Mouse (Mus musculus) thymus, postnatal 36 days (tissue): ENCODE results near the gene Lama5.

Experiments used
- DNase-seq, 2 experiments: peaks; one replicate each; pipeline ENCODE4 v3.0.0; 2022; ENCODE audit warnings: mixed read lengths in 2 of 2

Lama5 gene

GRCm38 (mm10) chr2:180196610-180197322, 28.9 kb downstream of the Lama5 start:
- DNase-seq, result no peak

- DNase-seq, result peak in 1 of 2 experiments; percentile 2
Observed at GRCm38 (mm10) chr2:180187362-180187761, 38.3 kb downstream of the Lama5 start.

GRCm38 (mm10) chr2:180185686-180186085, 40.0 kb downstream of the Lama5 start:
- DNase-seq, result peak in 1 of 2 experiments; percentile 5

- DNase-seq, result no peak
Observed at GRCm38 (mm10) chr2:180184752-180185109, 40.9 kb downstream of the Lama5 start.

- DNase-seq, result peak in 1 of 2 experiments; percentile 5
Observed at GRCm38 (mm10) chr2:180184011-180184751, 41.5 kb downstream of the Lama5 start.

DNA sequence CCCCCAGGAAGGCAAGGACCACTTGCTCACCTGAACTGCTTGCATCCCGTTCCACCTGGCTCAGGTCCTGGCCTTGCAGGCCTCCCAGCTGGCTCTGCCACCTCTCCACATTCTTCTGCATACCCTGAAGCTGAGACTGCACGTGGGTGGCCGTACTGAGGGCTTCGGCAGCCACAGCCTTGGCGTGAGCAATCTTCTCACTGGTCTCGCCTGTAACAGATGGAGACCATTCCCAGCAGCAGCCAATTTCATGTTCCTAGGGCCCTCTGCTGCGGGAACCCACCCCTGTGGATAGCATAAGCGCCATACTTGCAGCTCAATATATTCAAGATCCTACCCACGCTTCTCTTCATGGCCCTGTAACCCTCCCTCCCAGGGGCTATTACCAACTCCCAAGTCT, 44.1 kb downstream of the Lama5 start:
- peak in 1 of 2 experiments; percentile 1 for DNase-seq

- DNase-seq, result no peak
Observed at GRCm38 (mm10) chr2:180175725-180176124, 49.9 kb downstream of the Lama5 start.

DNA sequence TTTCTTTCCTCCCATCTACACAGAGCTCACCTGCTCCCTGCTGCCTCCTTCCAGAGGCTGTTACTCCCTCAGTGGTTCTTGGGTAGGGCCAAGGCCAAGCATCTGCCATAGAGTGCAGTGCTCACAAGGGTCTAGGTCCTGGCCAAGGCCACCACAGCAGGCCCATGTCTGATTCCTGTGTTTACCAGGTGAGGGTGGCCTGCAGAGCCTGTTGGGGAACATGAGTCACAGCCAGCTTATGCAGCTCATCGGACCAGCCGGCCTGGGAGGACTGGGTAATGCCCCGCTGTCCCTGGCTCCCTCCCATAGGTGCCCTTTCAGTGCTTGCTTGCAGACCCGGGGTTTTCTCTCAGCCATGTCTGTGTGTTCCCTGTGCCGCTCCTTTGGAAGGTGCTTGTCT, 51.5 kb downstream of the Lama5 start:
- peak in 1 of 2 experiments; percentile 5 for DNase-seq

DNA sequence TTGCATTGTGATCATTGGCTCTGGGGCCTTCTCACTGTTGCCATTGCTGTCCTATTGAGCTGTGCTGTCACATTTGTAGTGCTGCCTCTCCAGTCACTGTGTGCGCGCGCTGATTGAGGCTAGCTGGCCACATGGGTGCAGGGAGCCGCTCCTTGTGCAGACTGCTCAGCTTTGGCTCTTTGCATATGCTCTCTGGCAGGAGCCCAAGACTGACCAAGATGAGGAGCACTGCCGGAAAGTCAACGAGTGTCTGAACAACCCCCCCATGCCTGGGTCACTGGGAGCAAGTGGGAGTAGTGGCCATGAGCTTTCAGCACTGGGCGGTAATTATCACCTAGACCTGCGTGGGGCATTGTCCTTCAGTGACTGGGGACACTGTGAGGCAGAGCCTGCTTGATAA, 51.9 kb downstream of the Lama5 start:
- DNase-seq, result peak in 1 of 2 experiments; percentile 8

DNA sequence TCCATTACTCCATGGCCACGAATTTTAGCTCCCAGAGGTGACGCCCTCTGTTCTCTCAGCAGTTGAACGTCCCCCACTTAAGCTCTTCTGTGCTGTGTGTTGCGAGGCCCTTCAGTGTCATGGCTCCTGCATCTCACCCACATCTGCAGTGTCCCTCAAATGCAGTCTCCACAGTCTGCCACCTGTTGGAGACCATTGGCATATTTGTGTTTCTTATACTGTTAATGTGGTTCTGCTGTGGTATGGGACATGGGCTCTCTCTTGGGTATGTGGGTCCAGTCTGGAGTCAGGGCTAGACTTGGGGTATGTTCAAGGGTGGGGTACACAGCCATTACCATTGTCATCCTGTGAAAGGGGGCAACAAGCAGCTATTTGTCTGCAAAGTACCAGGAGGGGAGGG, 52.5 kb downstream of the Lama5 start:
- DNase-seq, result no peak

GRCm38 (mm10) chr2:180172152-180172551, 53.5 kb downstream of the Lama5 start:
- no peak for DNase-seq

DNA sequence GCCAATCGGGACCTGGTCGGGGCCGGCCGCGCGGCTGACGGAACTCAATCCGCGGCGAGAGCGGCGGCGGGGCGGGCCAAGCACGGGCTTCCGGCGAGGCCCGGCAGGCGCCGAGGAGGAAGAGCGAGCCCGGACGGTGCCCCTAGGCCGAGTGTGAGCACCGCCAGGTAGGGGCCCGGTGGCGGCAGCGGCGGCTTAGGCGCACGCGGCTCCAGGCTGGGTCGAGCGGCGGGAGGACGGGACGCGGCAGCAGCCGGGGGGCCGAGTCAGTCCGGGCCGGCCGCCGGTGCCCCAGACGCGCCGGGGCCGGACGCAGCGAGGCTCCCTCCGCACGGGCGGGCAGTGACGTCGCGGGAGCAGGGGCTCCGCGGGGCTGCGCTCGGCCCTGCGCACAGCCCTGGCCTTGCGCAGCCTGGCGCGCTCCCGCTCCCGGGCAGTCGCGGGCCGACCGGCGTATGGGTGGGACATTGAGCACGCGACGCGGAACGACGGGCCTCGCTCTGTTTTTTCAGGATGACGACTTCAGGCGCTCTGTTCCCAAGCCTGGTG, 54.1 kb downstream of the Lama5 start:
- DNase-seq, result no peak

GRCm38 (mm10) chr2:180170806-180171521, 54.7 kb downstream of the Lama5 start, which contains the start of gene Adrm1:
Gene Adrm1, plus strand, starts transcription at chr2:180171485.
- DNase-seq, result peak; percentile 97 to 98

GRCm38 (mm10) chr2:180170151-180170805, 55.4 kb downstream of the Lama5 start:
- DNase-seq, result no peak

GRCm38 (mm10) chr2:180166869-180167268, 58.8 kb downstream of the Lama5 start:
- DNase-seq, result no peak

DNA sequence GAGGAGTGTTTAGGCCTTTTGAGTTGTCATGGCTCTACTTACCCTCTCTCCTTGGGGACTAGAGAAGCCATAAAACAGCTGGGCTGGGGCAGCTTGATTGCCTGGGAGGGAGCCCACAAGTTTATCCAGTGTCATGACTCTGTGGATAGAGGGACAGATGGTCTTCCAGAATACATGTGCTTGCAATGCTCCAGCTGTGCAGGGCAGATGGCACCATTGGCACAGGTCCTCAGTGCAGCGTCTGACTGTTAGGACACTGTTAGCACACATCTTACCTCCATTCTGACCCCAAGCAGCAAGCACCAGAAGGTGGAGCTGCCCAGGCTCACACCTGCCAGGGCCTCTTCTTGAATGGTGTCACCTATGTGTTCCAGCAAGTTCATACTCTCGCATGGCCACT, 59.8 kb downstream of the Lama5 start:
- no peak for DNase-seq

- no peak for DNase-seq
Observed at GRCm38 (mm10) chr2:180158627-180159026, 67.0 kb downstream of the Lama5 start.

DNA sequence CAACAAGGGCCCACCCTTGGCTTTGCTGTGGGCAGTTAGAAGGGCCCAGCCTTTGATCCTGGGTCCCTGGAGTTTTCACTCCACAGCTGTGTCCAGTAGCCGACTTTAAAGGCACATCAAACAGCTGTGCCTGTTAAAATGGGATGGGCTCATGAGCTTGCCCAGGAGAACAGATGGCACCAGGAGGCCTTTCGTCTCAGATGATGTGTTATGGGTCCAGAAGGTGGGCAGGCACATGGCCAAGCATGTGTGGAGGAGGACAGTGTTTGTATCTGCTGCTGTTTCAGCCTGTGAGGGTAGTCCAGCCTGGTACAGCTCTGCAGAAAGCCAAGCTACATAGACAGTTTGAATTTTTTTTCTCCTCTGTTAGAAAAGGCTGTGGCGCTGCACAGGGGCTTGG, 70.9 kb downstream of the Lama5 start:
- no peak for DNase-seq

DNA sequence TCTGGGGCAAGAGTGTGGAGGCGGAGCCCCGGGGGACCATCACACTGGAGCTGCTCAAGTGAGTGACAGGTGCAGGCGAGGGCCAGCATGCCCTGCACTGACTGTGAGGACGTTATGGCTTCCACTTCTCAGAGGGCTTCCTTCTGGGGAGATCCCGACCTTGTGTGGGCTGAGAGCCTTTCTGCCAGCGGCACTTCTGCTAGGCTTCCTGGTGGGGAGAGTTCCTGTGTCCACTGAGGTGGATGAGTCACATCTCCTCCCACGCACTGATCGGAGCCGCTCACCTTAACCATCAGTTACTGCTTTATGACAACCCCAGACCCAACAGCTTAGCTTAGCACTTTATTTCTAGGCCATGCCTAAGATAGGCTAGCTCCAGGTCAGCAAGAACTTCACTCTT, 77.1 kb downstream of the Lama5 start:
- DNase-seq, result no peak

DNA sequence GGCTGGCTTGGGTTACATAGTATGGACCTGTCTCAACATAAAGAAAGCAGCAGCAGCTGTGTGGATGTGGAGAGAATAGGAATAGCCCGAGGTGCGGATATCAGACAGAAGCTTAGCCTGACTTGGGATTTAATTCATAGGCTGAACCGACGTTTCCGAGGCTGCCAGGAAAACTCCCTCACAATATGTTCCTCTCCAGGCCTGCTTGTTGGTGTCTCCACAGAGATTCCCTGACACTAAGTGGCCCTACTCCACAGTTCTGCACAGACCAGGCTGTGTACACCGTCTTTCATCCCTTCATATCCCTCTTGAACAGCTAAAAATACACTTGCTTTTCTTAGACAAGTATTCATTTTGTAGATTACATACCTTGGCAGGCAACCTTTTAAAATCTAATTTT, 78.3 kb downstream of the Lama5 start:
- no peak for DNase-seq

DNA sequence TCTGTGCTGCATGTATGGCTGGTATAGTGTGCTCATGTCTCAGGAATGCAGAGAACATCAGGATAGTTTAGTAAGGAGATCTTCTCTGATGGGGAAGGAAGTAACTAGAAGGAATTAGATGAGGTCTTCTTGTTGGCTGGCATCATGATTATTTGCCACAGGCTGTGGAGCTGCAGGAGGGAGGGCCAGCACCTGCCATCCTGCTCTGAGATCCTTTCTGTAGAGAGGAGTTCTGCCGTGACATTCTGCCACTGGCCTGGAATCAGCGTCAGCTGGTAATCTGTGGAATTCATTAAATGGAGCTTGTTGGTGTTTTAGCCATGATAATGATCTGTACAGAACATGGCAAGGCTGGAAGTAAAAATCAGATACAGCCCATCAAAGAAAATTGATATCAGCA, 79.6 kb downstream of the Lama5 start:
- DNase-seq, result no peak

DNA sequence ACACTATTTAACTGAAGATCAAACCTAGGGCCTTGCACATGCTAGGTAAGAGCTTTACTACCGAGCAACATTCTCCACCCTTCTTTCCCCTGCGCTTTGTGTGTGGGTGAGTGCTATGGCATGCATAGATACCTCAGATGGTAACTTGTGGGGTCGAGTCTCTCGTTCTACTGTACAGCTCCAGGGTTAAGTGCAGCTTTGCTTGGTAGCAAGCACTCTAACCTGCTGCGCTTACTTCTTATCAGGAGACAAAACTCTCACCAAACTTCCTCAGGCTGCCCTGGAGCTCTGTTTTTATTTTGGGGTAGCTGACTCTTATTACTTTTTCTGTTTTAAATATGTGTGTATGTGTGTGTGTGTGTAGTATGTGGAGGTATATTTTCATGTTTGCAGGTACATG, 90.2 kb downstream of the Lama5 start:
- DNase-seq, result no peak

GRCm38 (mm10) chr2:180133911-180134310, 91.7 kb downstream of the Lama5 start:
- DNase-seq, result no peak
